Mouse (Mus musculus): ENCODE data around the gene Gm1123. TPM values are rescaled to one million over a fixed set of nuclear protein-coding genes. Genes with fewer than 3 reads are reported as not detected.
A peak's percentile ranks its signal among the peaks of the same experiment; 100 is the strongest.

Gm1123 gene
- polyA plus RNA-seq, 1 experiment from 2014 or later, result not detected

DNA sequence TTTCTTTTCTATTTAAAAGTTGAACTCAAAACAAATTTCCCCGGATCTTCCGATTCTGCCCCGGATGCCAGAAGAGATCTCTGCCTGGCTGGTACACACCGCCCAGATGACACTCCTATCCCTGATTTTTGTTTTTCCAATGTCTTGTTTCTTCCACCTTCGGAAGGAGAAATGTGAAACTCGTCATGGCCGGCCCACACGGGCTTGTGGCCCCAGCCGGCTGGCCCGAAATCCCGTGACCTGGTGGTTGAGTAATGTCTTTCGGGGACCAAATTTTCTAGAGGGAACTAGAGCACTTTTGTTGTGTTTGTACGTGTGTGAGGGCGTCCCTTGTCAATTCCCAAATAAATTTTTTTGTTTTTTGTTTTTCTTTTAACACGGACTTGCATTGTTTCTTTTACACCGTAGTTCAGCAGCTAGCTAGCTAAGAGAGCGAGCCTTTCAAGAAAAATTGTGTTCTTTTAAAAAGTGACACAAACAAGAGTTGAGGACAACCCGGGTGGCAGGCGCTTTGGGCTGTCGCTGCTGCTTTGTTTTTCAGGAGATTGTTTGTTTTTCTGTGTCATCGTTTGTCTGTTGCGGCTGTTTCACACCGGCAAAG lies 77.7 kb downstream of the Gm1123 start:
- H3K4me2 ChIP-seq (ENCODE audit: low read length), result no peak overlapping the region
- H3K9ac ChIP-seq (replicated peaks; ENCODE audit: low read length), result no peak overlapping the region
- WGBS, result 2% methylated on average over 23 of the region's 23 CpGs
- H3K9me3 ChIP-seq (ENCODE audit: control insufficient read depth, low read length), result no peaks in the 10 kb centered on the region
- H3K27me3 ChIP-seq (ENCODE audit: control insufficient read depth, insufficient read depth, low read length), result peaks cover 95% of the 10 kb centered on the region
- H3K27ac ChIP-seq (replicated peaks; ENCODE audit: low read depth, low read length), result no peak overlapping the region
- ATAC-seq (ENCODE audit: low FRiP score, low TSS enrichment), result no peak
- H3K4me3 ChIP-seq (replicated peaks; ENCODE audit: low read depth, low read length), result no peak overlapping the region
- no peaks in the 10 kb centered on the region for H3K36me3 ChIP-seq (ENCODE audit: control insufficient read depth, insufficient read depth, low read length)
- DNase-seq, result peak; percentile 64
- H3K4me1 ChIP-seq (ENCODE audit: control insufficient read depth, insufficient read depth, low read length), result peaks cover 20% of the 10 kb centered on the region

Other genes with a start within 250 kb of the Gm1123 start
- gene Prr23a1, start 193.2 kb downstream of the Gm1123 start, polyA plus RNA-seq (2014; fragmentation: Nextera tagmentation; extraction: Ambion mirVana), result 0.26 TPM in 1 of 2 replicates, not detected in the other
- not detected in 2 replicates for gene Prr23a2, start 179.2 kb downstream of the Gm1123 start, polyA plus RNA-seq (2014; fragmentation: Nextera tagmentation; extraction: Ambion mirVana)
- gene Prr23a3, start 170.9 kb downstream of the Gm1123 start, polyA plus RNA-seq (2014; fragmentation: Nextera tagmentation; extraction: Ambion mirVana), result not detected in 2 replicates
- gene 7420426K07Rik, start 132.6 kb downstream of the Gm1123 start, polyA plus RNA-seq (2014; fragmentation: Nextera tagmentation; extraction: Ambion mirVana), result not detected in 2 replicates
- gene Foxl2, start 80.4 kb downstream of the Gm1123 start, polyA plus RNA-seq (2014; fragmentation: Nextera tagmentation; extraction: Ambion mirVana), result 0.45 and 0.95 TPM in 2 replicates
- 112 and 126 TPM in 2 replicates for gene Faim, start 49.3 kb downstream of the Gm1123 start, polyA plus RNA-seq (2014; fragmentation: Nextera tagmentation; extraction: Ambion mirVana)
- 4.7 and 5.9 TPM in 2 replicates for gene Pik3cb, start 104.9 kb upstream of the Gm1123 start, polyA plus RNA-seq (2014; fragmentation: Nextera tagmentation; extraction: Ambion mirVana)
- not detected in 2 replicates for gene Faiml, start 201.5 kb upstream of the Gm1123 start, polyA plus RNA-seq (2014; fragmentation: Nextera tagmentation; extraction: Ambion mirVana)
- 65.4 and 72.1 TPM in 2 replicates for gene Cep70, start 207.7 kb upstream of the Gm1123 start, polyA plus RNA-seq (2014; fragmentation: Nextera tagmentation; extraction: Ambion mirVana)